Mouse (Mus musculus) megakaryocyte progenitor cell, adult 5-6 weeks (primary cell): Measurements from ENCODE around the gene Olfr776. TPM values are rescaled to one million over a fixed set of nuclear protein-coding genes. Genes with fewer than 3 reads are reported as not detected.
"Not testable (repeated sequence)": the region's sequence is repeated elsewhere in the genome, so short reads cannot be mapped to it uniquely, and the experiment has no call there.

Experiments used
- ATAC-seq: replicated peaks from 2 replicates; pipeline ENCODE4 v1.8.0; 2016; ENCODE audit warnings: mild to moderate bottlenecking, moderate TSS enrichment, inconsistent platforms; ENCODE audit not compliant: poor library complexity
- total RNA-seq, 2 experiments: library from RNA; stranded (forward) in 1 of 2; stranded (reverse) in 1 of 2; fragments of 157-497, 149-512 nt in 1 of 2; fragments of 200-1000 nt in 1 of 2; gene quantifications; 2 replicates each; pipeline versions ENCODE4 v1.2.3 to v1.2.4; 2015 to 2017

Olfr776 gene
- not detected in 2 replicates for total RNA-seq (2015)
- total RNA-seq (2017): not detected in 2 replicates

DNA sequence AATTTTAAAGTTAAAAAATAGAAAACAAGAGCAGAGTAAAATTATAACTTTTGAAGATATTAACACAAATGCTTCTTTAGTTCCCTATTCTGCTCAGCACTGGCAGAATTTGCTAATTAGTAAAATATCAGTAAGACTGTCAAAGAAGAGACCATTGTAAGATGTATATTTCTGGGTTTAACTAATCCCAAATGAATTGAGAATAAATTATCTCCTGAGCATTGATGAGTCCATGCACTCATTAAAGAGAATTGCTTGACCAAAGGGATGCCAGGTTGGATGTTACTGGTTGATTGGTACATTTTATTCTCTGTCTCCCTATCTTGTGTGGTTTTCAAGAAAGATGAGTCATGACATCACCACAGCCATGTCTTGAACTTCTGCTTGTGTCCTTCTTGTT lies at the start of gene Olfr776:
Gene Olfr776, plus strand, starts transcription at position 301 of the 400 bp plus-strand sequence.
- no peak for ATAC-seq

GRCm38 (mm10) chr10:129230737-129231136 lies 28.2 kb upstream of the Olfr776 start:
- no peak for ATAC-seq

DNA sequence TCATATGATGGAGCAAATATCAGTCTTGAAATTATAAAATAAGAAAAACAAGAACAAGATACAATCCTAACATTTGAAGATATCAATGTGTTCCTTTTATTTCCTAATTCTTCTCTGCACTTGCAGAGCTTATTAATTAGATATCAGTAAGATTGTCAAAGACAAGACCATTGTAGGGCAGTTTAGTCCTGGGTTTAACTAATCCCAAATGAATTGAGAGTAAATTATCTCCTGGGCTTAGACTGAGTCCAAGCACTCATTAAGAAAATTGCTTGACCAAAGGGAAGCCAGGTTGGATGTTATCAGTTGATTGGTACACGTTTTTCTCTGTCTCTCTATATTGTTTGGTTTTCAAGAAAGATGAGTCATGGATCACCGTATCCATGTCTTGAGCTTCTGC lies 23.0 kb upstream of the Olfr776 start, which contains the start of gene Olfr774:
Gene Olfr774, plus strand, starts transcription at position 301 of the 400 bp plus-strand sequence.
- ATAC-seq: no peak

DNA sequence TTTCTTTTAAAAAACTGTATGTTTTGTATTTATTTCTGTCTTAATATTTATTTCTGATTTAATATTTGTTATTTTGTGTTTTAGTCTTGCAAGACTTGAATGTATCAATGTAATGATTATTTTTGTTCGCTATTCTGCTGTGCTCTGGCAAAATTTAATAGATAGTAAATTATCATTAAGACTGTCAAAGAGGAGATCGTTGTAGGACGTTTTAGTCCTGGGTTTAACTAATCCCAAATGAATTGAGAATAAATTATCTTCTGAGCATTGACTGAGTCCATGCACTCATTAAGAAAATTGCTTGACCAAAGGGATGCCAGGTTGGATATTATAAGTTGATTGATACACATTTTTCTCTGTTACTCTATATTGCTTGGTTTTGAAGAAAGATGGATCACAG lies 10.8 kb upstream of the Olfr776 start, which contains the start of gene Olfr775:
Gene Olfr775, plus strand, starts transcription at position 301 of the 400 bp plus-strand sequence.
- ATAC-seq: no peak

DNA sequence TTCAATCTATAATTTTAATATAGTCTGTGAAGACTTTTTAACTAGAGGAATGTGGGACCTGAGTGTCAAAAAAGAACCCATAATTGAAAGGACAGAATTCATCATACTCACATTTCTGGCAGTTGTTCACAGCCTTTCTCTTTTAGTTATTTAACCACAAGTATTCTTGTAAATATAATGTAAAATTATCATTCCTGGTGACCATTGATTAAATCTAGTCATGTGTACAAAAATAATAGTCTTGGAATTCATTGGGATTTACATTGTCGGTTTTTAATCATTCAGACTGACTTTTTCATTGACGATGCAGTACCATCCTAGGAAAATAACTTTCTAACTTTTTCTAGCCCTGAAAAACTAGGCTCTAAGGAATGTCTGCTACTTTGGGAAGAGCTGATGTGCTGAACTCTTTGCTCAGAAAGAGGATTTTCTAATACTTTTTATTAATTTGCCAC lies 12.2 kb downstream of the Olfr776 start, which contains the start of gene Olfr777:
Gene Olfr777, minus strand, starts transcription at position 405 of the 455 bp plus-strand sequence.
- ATAC-seq: no peak

DNA sequence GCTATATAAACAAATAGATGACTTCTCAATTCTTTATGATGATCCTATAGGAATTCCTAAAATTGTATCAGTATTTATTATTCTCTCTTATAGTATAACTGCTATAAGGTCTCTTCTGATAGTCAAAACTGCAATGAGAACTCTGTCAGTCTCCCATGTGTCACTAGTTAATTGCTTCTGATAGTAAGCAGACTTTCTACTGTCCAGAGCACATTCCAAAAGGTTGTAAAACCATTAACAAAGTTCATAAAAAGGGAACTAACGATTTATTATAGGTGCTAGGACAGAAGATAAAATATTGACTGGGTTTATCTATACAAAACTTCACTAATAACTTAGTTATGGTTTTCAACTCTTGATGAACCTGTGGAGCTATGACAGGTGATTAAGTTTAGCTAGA lies 54.0 kb downstream of the Olfr776 start:
- ATAC-seq: not testable (repeated sequence)

- not testable (repeated sequence) for ATAC-seq
Measured at GRCm38 (mm10) chr10:129313521-129313920, 54.6 kb downstream of the Olfr776 start.

Other genes starting within 250 kb of the Olfr776 start
- not detected in 2 replicates for gene Olfr763, start 248.3 kb upstream of the Olfr776 start, total RNA-seq (2015)
- not detected in 2 replicates for gene Olfr763, start 248.3 kb upstream of the Olfr776 start, total RNA-seq (2017)
- gene Olfr764-ps1, start 219.2 kb upstream of the Olfr776 start, total RNA-seq (2015): not detected in 2 replicates
- not detected in 2 replicates for gene Olfr764-ps1, start 219.2 kb upstream of the Olfr776 start, total RNA-seq (2017)
- not detected in 2 replicates for gene Olfr765, start 209.1 kb upstream of the Olfr776 start, total RNA-seq (2015)
- not detected in 2 replicates for gene Olfr765, start 209.1 kb upstream of the Olfr776 start, total RNA-seq (2017)
- not detected in 2 replicates for gene Olfr766-ps1, start 190.2 kb upstream of the Olfr776 start, total RNA-seq (2015)
- not detected in 2 replicates for gene Olfr766-ps1, start 190.2 kb upstream of the Olfr776 start, total RNA-seq (2017)
- not detected in 2 replicates for gene Olfr767, start 176.2 kb upstream of the Olfr776 start, total RNA-seq (2015)
- not detected in 2 replicates for gene Olfr767, start 176.2 kb upstream of the Olfr776 start, total RNA-seq (2017)
- gene Olfr768, start 159.8 kb upstream of the Olfr776 start, total RNA-seq (2015): not detected in 2 replicates
- gene Olfr768, start 159.8 kb upstream of the Olfr776 start, total RNA-seq (2017): not detected in 2 replicates
- gene Olfr769, start 141.3 kb upstream of the Olfr776 start, total RNA-seq (2015): not detected in 2 replicates
- not detected in 2 replicates for gene Olfr769, start 141.3 kb upstream of the Olfr776 start, total RNA-seq (2017)
- not detected in 2 replicates for gene Olfr770, start 120.1 kb upstream of the Olfr776 start, total RNA-seq (2015)
- not detected in 2 replicates for gene Olfr770, start 120.1 kb upstream of the Olfr776 start, total RNA-seq (2017)
- gene Olfr771, start 94.4 kb upstream of the Olfr776 start, total RNA-seq (2015): not detected in 2 replicates
- not detected in 2 replicates for gene Olfr771, start 94.4 kb upstream of the Olfr776 start, total RNA-seq (2017)
- not detected in 2 replicates for gene Olfr772, start 81.2 kb upstream of the Olfr776 start, total RNA-seq (2015)
- not detected in 2 replicates for gene Olfr772, start 81.2 kb upstream of the Olfr776 start, total RNA-seq (2017)
- not detected in 2 replicates for gene Olfr773, start 71.7 kb upstream of the Olfr776 start, total RNA-seq (2015)
- gene Olfr773, start 71.7 kb upstream of the Olfr776 start, total RNA-seq (2017): not detected in 2 replicates
- not detected in 2 replicates for gene Olfr774, start 22.9 kb upstream of the Olfr776 start, total RNA-seq (2015)
- gene Olfr774, start 22.9 kb upstream of the Olfr776 start, total RNA-seq (2017): not detected in 2 replicates
- not detected in 2 replicates for gene Olfr775, start 10.7 kb upstream of the Olfr776 start, total RNA-seq (2015)
- not detected in 2 replicates for gene Olfr775, start 10.7 kb upstream of the Olfr776 start, total RNA-seq (2017)
- gene Olfr777, start 12.4 kb downstream of the Olfr776 start, total RNA-seq (2015): not detected in 2 replicates
- gene Olfr777, start 12.4 kb downstream of the Olfr776 start, total RNA-seq (2017): not detected in 2 replicates
- gene Olfr780, start 59.0 kb downstream of the Olfr776 start, total RNA-seq (2015): not detected in 2 replicates
- gene Olfr780, start 59.0 kb downstream of the Olfr776 start, total RNA-seq (2017): not detected in 2 replicates
- not detected in 2 replicates for gene Olfr781, start 69.7 kb downstream of the Olfr776 start, total RNA-seq (2015)
- gene Olfr781, start 69.7 kb downstream of the Olfr776 start, total RNA-seq (2017): not detected in 2 replicates
- gene Olfr782, start 89.7 kb downstream of the Olfr776 start, total RNA-seq (2015): not detected in 2 replicates
- gene Olfr782, start 89.7 kb downstream of the Olfr776 start, total RNA-seq (2017): not detected in 2 replicates
- gene Olfr784, start 125.0 kb downstream of the Olfr776 start, total RNA-seq (2015): 0.29 and 0.35 TPM in 2 replicates
- gene Olfr784, start 125.0 kb downstream of the Olfr776 start, total RNA-seq (2017): 0.04 TPM in 1 of 2 replicates, not detected in the other
- not detected in 2 replicates for gene Olfr785, start 146.3 kb downstream of the Olfr776 start, total RNA-seq (2015)
- not detected in 2 replicates for gene Olfr785, start 146.3 kb downstream of the Olfr776 start, total RNA-seq (2017)
- not detected in 2 replicates for gene Olfr786, start 168.2 kb downstream of the Olfr776 start, total RNA-seq (2015)
- gene Olfr786, start 168.2 kb downstream of the Olfr776 start, total RNA-seq (2017): not detected in 2 replicates
- not detected in 2 replicates for gene Olfr787, start 202.7 kb downstream of the Olfr776 start, total RNA-seq (2015)
- gene Olfr787, start 202.7 kb downstream of the Olfr776 start, total RNA-seq (2017): not detected in 2 replicates
- not detected in 2 replicates for gene Olfr788, start 211.9 kb downstream of the Olfr776 start, total RNA-seq (2015)
- not detected in 2 replicates for gene Olfr788, start 211.9 kb downstream of the Olfr776 start, total RNA-seq (2017)
- not detected in 2 replicates for gene Olfr789, start 225.6 kb downstream of the Olfr776 start, total RNA-seq (2015)
- not detected in 2 replicates for gene Olfr789, start 225.6 kb downstream of the Olfr776 start, total RNA-seq (2017)
- gene Olfr790, start 239.4 kb downstream of the Olfr776 start, total RNA-seq (2015): not detected in 2 replicates
- gene Olfr790, start 239.4 kb downstream of the Olfr776 start, total RNA-seq (2017): not detected in 2 replicates